Comparison of ENCODE assay signal across 8 mouse cellular contexts in the genomic region with DNA sequence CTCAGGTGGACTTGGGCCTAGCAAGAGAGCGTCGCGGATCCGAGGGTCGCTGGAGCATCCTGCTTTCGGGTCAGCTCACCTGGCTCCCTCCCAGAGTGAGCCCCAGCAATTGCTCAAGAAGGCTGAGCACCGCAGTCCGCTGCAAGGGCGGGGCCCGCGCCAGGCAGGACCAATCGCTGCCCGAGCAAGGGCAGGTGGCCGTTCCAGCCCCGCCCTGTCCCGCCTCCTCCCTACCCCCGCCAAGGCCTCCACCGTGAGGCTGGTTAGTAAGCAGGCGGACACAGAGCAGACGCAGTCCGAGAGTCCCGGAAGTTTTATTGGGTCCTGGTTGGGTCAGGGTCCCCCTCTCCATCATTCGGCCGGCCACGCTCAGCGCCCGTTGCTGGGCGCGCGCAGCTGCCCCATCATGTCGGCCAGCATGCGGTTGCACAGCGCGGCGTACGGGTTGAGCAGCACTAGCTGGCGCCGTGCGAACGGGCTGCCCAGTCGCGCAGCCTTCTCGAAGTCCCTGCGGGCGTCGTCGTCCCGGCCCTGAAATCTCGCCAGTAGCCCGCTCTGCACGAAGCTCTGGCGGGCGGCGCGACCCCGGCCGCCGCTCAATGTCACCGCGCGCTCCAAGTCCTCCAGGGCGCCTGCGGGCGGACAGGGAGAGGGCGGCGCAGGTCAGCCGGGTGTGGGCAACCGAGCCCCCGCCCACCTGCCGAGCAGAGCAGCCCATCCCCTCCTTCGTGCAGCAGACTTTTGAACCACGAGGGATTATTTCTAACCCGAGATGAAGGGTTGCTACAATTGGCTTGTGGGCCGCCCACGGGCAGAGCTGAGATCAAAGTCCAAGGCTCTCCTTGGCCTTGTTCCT. TPM values are rescaled to one million over a fixed set of nuclear protein-coding genes. Genes with fewer than 3 reads are reported as not detected.
DNase-seq lines count a peak whose midpoint lies in the region; ATAC-seq and TF ChIP-seq lines count a peak whose summit lies in the region.

A gene (minus strand): TSS at position 206 of the 856 bp plus-strand sequence.

- TF ChIP-seq POLR2A in testis, adult 2 months (IDR thresholded peaks at IDR 0.05; ENCODE audit: control insufficient read depth, low read depth, low read length) = peak; percentile 64

- ATAC-seq in forebrain, embryonic 15.5 days (replicated peaks) = peak; percentile 97
- peak; percentile 84 for ATAC-seq in liver, postnatal 0 days
- peak; percentile 96 for ATAC-seq in neural tube, embryonic 14.5 days (ENCODE audit: low read depth)

- TF ChIP-seq CTCF in liver, postnatal 0 days (IDR thresholded peaks at IDR 0.05; ENCODE audit: low read depth) = no peak
- no peak for TF ChIP-seq CTCF in testis, adult 2 months (IDR thresholded peaks at IDR 0.05; ENCODE audit: control insufficient read depth, insufficient read depth, insufficient replicate concordance, low read depth, low read length)

- H3K27ac ChIP-seq in ES-E14 (ENCODE audit: insufficient read depth, low read depth, low read length, poor library complexity, severe bottlenecking) = no peak within 1 kb of the TSS
- peak within 1 kb of the TSS; percentile 47 for H3K27ac ChIP-seq in forebrain, embryonic 15.5 days (replicated peaks)
- H3K27ac ChIP-seq in liver, postnatal 0 days (ENCODE audit: low read depth) = peak within 1 kb of the TSS; percentile 88
- H3K27ac ChIP-seq in neural tube, embryonic 14.5 days (ENCODE audit: low read depth, low read length) = peak within 1 kb of the TSS; percentile 64
- H3K27ac ChIP-seq in testis, adult 2 months (ENCODE audit: control insufficient read depth, insufficient read depth, low read depth, low read length) = peak within 1 kb of the TSS; percentile 60

- H3K27me3 ChIP-seq in forebrain, embryonic 15.5 days = no peaks in the 10 kb centered on the region
- peaks cover 10% of the 10 kb centered on the region for H3K27me3 ChIP-seq in liver, postnatal 0 days (ENCODE audit: insufficient read depth, low read length)
- H3K27me3 ChIP-seq in neural tube, embryonic 14.5 days (ENCODE audit: control insufficient read depth, insufficient read depth, low read length) = no peaks in the 10 kb centered on the region
- H3K27me3 ChIP-seq in testis, adult 2 months (ENCODE audit: control insufficient read depth, insufficient read depth, low read length) = no peaks in the 10 kb centered on the region

- peak within 1 kb of the TSS; percentile 68 to 89 for H3K4me3 ChIP-seq in ES-E14 (ENCODE audit: insufficient read depth in 1 of 2, low read depth in 1 of 2, low read length in 2 of 2, poor library complexity in 1 of 2, severe bottlenecking in 1 of 2)
- H3K4me3 ChIP-seq in forebrain, embryonic 15.5 days = peak within 1 kb of the TSS; percentile 84
- peak within 1 kb of the TSS; percentile 45 for H3K4me3 ChIP-seq in liver, postnatal 0 days (ENCODE audit: low read depth, low read length)
- H3K4me3 ChIP-seq in neural tube, embryonic 14.5 days (ENCODE audit: low read depth, low read length) = peak within 1 kb of the TSS; percentile 53
- peak within 1 kb of the TSS; percentile 92 for H3K4me3 ChIP-seq in testis, adult 2 months (ENCODE audit: control insufficient read depth, low read depth, low read length)

- H3K9me3 ChIP-seq in ES-E14 (ENCODE audit: control insufficient read depth, insufficient read depth, low read depth, low read length) = no peaks in the 10 kb centered on the region
- H3K9me3 ChIP-seq in forebrain, embryonic 15.5 days = no peaks in the 10 kb centered on the region
- H3K9me3 ChIP-seq in liver, postnatal 0 days (ENCODE audit: low read length) = no peaks in the 10 kb centered on the region
- no peaks in the 10 kb centered on the region for H3K9me3 ChIP-seq in neural tube, embryonic 14.5 days (ENCODE audit: control insufficient read depth, low read length)

- intact Hi-C loops in heart, postnatal 25 days (cut with DNase I) = no loop called here

- peak; percentile 62 for DNase-seq in ES-E14 (ENCODE audit: low read depth, low spot score)
- peak; percentile 95 to 97 for DNase-seq in cerebellum, adult 18-20 months
- DNase-seq in heart, postnatal 25 days (ENCODE audit: low spot score) = peak; percentile 69
- DNase-seq in layer of hippocampus, adult 11-12 months (ENCODE audit: low spot score) = peak; percentile 86
- DNase-seq in liver, postnatal 0 days = peak; percentile 89

- peak within 1 kb of the TSS; percentile 42 for H3K9ac ChIP-seq in ES-E14 (ENCODE audit: insufficient read depth, low read depth, low read length, poor library complexity, severe bottlenecking)
- H3K9ac ChIP-seq in forebrain, embryonic 15.5 days (replicated peaks) = peak within 1 kb of the TSS; percentile 60
- peak within 1 kb of the TSS; percentile 60 for H3K9ac ChIP-seq in liver, postnatal 0 days (replicated peaks)
- peak within 1 kb of the TSS; percentile 72 for H3K9ac ChIP-seq in neural tube, embryonic 14.5 days (replicated peaks; ENCODE audit: low read depth, low read length)

- TF ChIP-seq EP300 in liver, postnatal 0 days (IDR thresholded peaks at IDR 0.05; ENCODE audit: low read depth) = peak; percentile 59; the same call in 1 of the 2 replicates

- H3K36me3 ChIP-seq in ES-E14 (ENCODE audit: control insufficient read depth, insufficient read depth, low read length, poor library complexity, severe bottlenecking) = no peaks in the 10 kb centered on the region
- H3K36me3 ChIP-seq in forebrain, embryonic 15.5 days = 0 out of 2 replicates have a peak, but pooled peaks cover 3% of the 10 kb centered on the region
- H3K36me3 ChIP-seq in liver, postnatal 0 days (replicated peaks; ENCODE audit: insufficient read depth, low read length) = 0 out of 2 replicates have a peak, but pooled peaks cover 6% of the 10 kb centered on the region
- H3K36me3 ChIP-seq in neural tube, embryonic 14.5 days (ENCODE audit: control insufficient read depth, insufficient read depth, low read length) = no peaks in the 10 kb centered on the region
- H3K36me3 ChIP-seq in testis, adult 2 months (ENCODE audit: control insufficient read depth, insufficient read depth, low read length) = no peaks in the 10 kb centered on the region

- peak within 1 kb of the TSS; percentile 99 for H3K4me2 ChIP-seq in forebrain, embryonic 15.5 days (replicated peaks)
- peak within 1 kb of the TSS; percentile 88 for H3K4me2 ChIP-seq in liver, postnatal 0 days (ENCODE audit: low read depth, low read length)
- peak within 1 kb of the TSS; percentile 97 for H3K4me2 ChIP-seq in neural tube, embryonic 14.5 days (ENCODE audit: low read depth, low read length)

- no peaks in the 10 kb centered on the region; a peak in 1 of 4 replicates for H3K4me1 ChIP-seq in ES-E14 (ENCODE audit: control insufficient read depth in 2 of 2, insufficient read depth in 2 of 2, low read length in 2 of 2, poor library complexity in 1 of 2)
- H3K4me1 ChIP-seq in forebrain, embryonic 15.5 days = peaks cover 20% of the 10 kb centered on the region
- H3K4me1 ChIP-seq in liver, postnatal 0 days (ENCODE audit: insufficient read depth) = peaks cover 19% of the 10 kb centered on the region
- H3K4me1 ChIP-seq in neural tube, embryonic 14.5 days (ENCODE audit: control insufficient read depth, insufficient read depth, low read length) = peaks cover 11% of the 10 kb centered on the region; the same call in 1 of the 2 replicates
- H3K4me1 ChIP-seq in testis, adult 2 months (ENCODE audit: control insufficient read depth, insufficient read depth, low read length) = peaks cover 16% of the 10 kb centered on the region

- WGBS in forebrain, embryonic 15.5 days = under 1% methylated on average over 75 of the region's 75 CpGs
- 1% methylated on average over 69 of the region's 75 CpGs for WGBS in liver, postnatal 0 days (ENCODE audit: insufficient replicate concordance)
- under 1% methylated on average over 59 of the region's 75 CpGs for WGBS in neural tube, embryonic 14.5 days

- in situ Hi-C loops in ES-E14 (cut with MboI; ENCODE audit: low sequenced_read_pairs in 2 of 2, unreplicated experiment in 2 of 2) = no loop called here

TF ChIP-seq in ES-E14, 5 proteins besides CTCF, POLR2A, EP300 and RAD21:
- 0 out of 2 replicates have a peak, but pooled peaks have one; percentile 20 for TF ChIP-seq HCFC1 (IDR thresholded peaks at IDR 0.05; ENCODE audit: borderline replicate concordance, insufficient read depth, low read length)
- TF ChIP-seq CHD2 (IDR thresholded peaks at IDR 0.05; ENCODE audit: low read depth, low read length) = no peak
TF ChIP-seq in ES-E14: peak in this region for 1.

RNA-seq across cellular contexts. Expression of the gene that starts here (rescaled TPM):
- 0.54 and 1.0 TPM in 2 replicates for total RNA-seq in ES-E14 (2012; rRNA removed)
- polyA plus RNA-seq in forebrain, embryonic 15.5 days (2015; fragmentation: Nextera tagmentation; extraction: Ambion mirVana) = 6.9 and 7.5 TPM in 2 replicates
- total RNA-seq in heart, postnatal 25 days (2021) = 10 to 100 TPM; 13.4 to 15.1 TPM
- 5.6 and 6.0 TPM in 2 replicates for polyA plus RNA-seq in liver, postnatal 0 days (2015; fragmentation: Nextera tagmentation; extraction: Ambion mirVana)
- 19.1 and 21.1 TPM in 2 replicates for polyA plus RNA-seq in neural tube, embryonic 14.5 days (2014; fragmentation: Nextera tagmentation; extraction: Ambion mirVana)
- 3.0 and 3.1 TPM in 2 replicates for polyA plus RNA-seq in testis, adult 2 months (2012; rRNA removed)
